Mouse (Mus musculus): ENCODE data around the gene Abcf1. TPM values are rescaled to one million over a fixed set of nuclear protein-coding genes. Genes with fewer than 3 reads are reported as not detected.

Abcf1 gene
- polyA plus RNA-seq, 1 experiment, result 86.0 TPM

GRCm38 (mm10) chr17:35920862-35921562 is 48.5 kb downstream of the Abcf1 start:
- TF ChIP-seq GATA1 (IDR thresholded peaks at IDR 0.05; ENCODE audit: borderline replicate concordance, low read length) (no peak), FLI1 (IDR thresholded peaks at IDR 0.05; ENCODE audit: low read length) (no peak)
- peaks cover 63% of the 10 kb centered on the region for H3K4me1 ChIP-seq
- H3K27me3 ChIP-seq (replicated peaks), result no peaks in the 10 kb centered on the region
- H3K36me3 ChIP-seq (replicated peaks; ENCODE audit: low read length), result peaks cover 85% of the 10 kb centered on the region
- peak overlapping the region; percentile 47 for H3K4me3 ChIP-seq (replicated peaks)
- H3K9me3 ChIP-seq, result no peaks in the 10 kb centered on the region

DNA sequence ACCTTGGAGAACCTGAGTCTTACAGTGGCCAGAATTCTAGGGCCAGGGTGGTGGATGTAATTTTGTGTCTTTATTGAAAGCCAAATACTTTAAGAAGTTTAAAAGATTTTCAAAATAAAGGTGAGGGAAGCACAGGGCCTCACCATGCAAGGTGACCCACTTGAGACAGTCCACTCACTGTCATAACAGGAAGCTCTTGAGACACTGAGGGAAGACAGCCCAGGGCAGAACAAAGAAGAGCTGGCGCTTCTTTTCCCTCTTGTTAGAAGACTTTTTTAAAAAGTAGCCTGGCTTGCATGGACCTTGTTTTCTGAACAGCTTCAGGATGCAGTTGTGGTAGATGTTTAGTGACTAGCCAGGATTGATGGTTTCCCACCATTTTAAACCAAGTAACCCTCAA is 49.2 kb downstream of the Abcf1 start:
- Histone ChIP-seq H3K4me3 (replicated peaks) (peak overlapping the region; percentile 92), H3K36me3 (replicated peaks; ENCODE audit: low read length) (peaks cover 79% of the 10 kb centered on the region), H3K4me1 (peaks cover 64% of the 10 kb centered on the region), H3K27me3 (replicated peaks) (no peaks in the 10 kb centered on the region), H3K9me3 (no peaks in the 10 kb centered on the region)
- TF ChIP-seq FLI1 (IDR thresholded peaks at IDR 0.05; ENCODE audit: low read length), result no peak
- no peak for TF ChIP-seq GATA1 (IDR thresholded peaks at IDR 0.05; ENCODE audit: borderline replicate concordance, low read length)

- Histone ChIP-seq H3K4me3 (replicated peaks) (peak overlapping the region; percentile 92), H3K27me3 (replicated peaks) (no peaks in the 10 kb centered on the region), H3K4me1 (peaks cover 63% of the 10 kb centered on the region), H3K36me3 (replicated peaks; ENCODE audit: low read length) (peaks cover 74% of the 10 kb centered on the region), H3K9me3 (no peaks in the 10 kb centered on the region)
- no peak for TF ChIP-seq FLI1 (IDR thresholded peaks at IDR 0.05; ENCODE audit: low read length)
- TF ChIP-seq GATA1 (IDR thresholded peaks at IDR 0.05; ENCODE audit: borderline replicate concordance, low read length), result no peak
These were observed 49.7 kb downstream of the Abcf1 start for GRCm38 (mm10) chr17:35919864-35920301.

DNA sequence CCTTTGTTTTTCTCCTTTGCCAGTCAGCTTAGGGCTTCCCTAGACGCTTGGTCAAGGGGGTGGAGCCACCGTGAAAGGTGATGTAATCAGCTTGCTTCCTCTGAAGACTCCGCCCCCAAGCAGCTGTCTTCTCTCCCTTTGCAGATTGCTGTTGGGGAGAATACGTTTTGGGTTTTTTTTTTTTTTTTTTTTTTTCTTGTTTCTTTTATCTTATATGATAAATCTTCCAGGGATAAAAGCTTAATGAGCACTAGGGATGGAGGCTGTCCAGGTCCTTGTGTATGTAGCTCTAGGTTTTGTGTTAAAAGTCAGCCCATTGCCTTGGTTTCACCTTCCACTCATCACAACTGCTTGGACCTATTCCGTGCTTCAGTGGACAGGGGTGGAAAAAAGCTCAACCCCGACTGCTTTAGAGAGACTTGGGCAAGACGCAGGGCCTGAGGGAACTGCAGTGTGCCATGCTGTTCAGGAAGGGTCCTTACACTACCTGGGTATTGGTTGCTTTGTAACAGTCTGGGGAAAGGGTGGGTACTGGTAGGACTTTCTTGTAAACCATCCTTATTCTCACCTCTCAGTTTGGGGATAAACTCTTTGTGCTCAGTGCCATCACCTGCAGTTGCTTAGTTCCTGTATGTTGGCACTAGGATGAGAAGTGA is 50.4 kb downstream of the Abcf1 start:
- H3K4me1 ChIP-seq, result peaks cover 62% of the 10 kb centered on the region
- peak overlapping the region; percentile 92 for H3K4me3 ChIP-seq (replicated peaks)
- H3K9me3 ChIP-seq, result no peaks in the 10 kb centered on the region
- no peaks in the 10 kb centered on the region for H3K27me3 ChIP-seq (replicated peaks)
- TF ChIP-seq GATA1 (IDR thresholded peaks at IDR 0.05; ENCODE audit: borderline replicate concordance, low read length) (no peak), FLI1 (IDR thresholded peaks at IDR 0.05; ENCODE audit: low read length) (no peak)
- H3K36me3 ChIP-seq (replicated peaks; ENCODE audit: low read length), result peaks cover 73% of the 10 kb centered on the region

DNA sequence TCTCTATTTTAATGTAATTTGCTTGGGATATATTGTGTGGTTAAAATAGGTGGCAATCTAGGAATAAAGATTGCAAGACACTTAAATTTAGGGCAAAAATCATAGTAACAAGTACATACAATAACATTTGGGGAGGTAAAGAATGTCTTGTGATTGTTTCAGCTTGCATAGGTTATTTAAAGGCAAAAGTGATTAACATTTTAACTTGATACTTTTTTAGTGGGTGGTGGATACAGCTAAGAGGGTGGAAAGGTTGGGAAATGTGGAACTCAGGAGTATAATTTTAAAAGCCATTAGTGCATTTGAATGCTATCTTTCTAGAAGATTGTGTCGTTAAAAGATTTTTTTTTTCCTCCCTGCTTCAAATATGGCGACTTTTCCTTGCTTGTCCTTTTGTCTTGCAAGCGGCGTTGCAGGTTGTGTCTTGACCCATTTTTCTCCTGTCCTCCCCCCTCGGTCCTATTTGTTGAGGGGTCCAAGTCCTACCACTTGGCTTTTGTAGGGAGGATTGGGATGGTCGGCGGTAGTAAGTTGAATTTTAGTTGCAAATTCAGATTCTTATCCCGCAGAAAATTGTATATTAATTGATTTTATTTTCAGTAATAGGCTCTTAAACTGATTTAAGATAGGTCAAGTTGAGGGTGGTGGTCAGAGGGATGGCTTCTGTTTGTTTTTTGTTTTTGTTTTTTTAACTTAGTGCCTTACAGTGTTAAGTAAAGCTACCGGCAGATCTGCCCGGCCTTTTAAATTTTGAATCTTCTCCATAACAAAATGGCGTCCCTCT is 51.1 kb downstream of the Abcf1 start:
- no peak for TF ChIP-seq GATA1 (IDR thresholded peaks at IDR 0.05; ENCODE audit: borderline replicate concordance, low read length)
- TF ChIP-seq FLI1 (IDR thresholded peaks at IDR 0.05; ENCODE audit: low read length), result no peak
- Histone ChIP-seq H3K27me3 (replicated peaks) (no peaks in the 10 kb centered on the region), H3K36me3 (replicated peaks; ENCODE audit: low read length) (peaks cover 71% of the 10 kb centered on the region), H3K4me3 (replicated peaks) (peak overlapping the region; percentile 92), H3K9me3 (no peaks in the 10 kb centered on the region), H3K4me1 (peaks cover 55% of the 10 kb centered on the region)

GRCm38 (mm10) chr17:35917463-35918251 is 51.9 kb downstream of the Abcf1 start:
- peaks cover 71% of the 10 kb centered on the region for H3K36me3 ChIP-seq (replicated peaks; ENCODE audit: low read length)
- TF ChIP-seq GATA1 (IDR thresholded peaks at IDR 0.05; ENCODE audit: borderline replicate concordance, low read length), result no peak
- no peak for TF ChIP-seq FLI1 (IDR thresholded peaks at IDR 0.05; ENCODE audit: low read length)
- H3K9me3 ChIP-seq, result no peaks in the 10 kb centered on the region
- no peaks in the 10 kb centered on the region for H3K27me3 ChIP-seq (replicated peaks)
- peaks cover 53% of the 10 kb centered on the region for H3K4me1 ChIP-seq
- peak overlapping the region; percentile 92 for H3K4me3 ChIP-seq (replicated peaks)

GRCm38 (mm10) chr17:35917143-35917462 is 52.5 kb downstream of the Abcf1 start:
- Histone ChIP-seq H3K4me1 (peaks cover 52% of the 10 kb centered on the region), H3K36me3 (replicated peaks; ENCODE audit: low read length) (peaks cover 71% of the 10 kb centered on the region), H3K9me3 (no peaks in the 10 kb centered on the region), H3K27me3 (replicated peaks) (no peaks in the 10 kb centered on the region), H3K4me3 (replicated peaks) (peak overlapping the region; percentile 92)
- no peak for TF ChIP-seq FLI1 (IDR thresholded peaks at IDR 0.05; ENCODE audit: low read length)
- TF ChIP-seq GATA1 (IDR thresholded peaks at IDR 0.05; ENCODE audit: borderline replicate concordance, low read length), result no peak

DNA sequence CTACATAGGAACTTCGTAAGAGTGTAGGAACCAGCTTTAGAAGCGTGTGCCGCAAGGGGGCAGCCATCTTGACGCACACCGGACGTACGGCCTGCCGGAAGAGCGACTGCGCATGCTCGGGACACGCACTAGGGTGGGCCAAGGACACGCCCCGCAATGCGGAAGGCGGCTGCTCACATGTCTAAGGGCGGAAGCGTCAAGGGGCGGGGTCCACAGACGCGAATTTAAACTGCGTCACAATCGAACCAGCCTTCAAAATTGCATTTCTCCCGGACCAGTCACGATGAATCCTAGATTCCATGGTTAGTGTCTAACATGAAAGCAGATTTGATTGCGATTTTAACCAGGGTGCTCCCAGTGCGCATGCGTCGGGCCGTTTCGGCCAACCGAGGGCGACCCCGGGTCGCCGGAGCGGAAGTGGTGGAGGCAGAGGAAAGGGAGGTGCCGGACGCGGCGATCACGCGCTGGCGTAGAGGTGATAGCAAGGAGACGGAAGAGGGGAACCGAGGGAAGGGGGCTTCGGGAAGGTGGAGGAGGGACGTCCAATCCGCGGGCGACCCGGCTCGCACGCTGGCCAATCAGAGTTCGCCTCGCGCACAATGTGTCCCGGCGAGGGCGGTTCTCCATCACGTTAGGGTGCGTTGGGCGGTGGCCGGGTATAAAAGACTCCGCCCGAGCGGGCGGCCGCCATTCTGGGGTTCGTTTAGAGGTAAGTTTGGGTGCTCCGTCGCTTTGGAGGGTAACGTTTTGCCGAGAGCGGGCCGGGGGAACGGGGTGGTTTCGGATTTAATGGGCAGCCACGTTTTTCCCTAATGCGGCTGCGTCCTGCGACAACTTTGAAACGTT is 53.0 kb downstream of the Abcf1 start, which contains the start of the genes Mrps18b and Ppp1r10:
Gene Mrps18b, minus strand, starts transcription at position 93 of the 846 bp plus-strand sequence.
Gene Ppp1r10, plus strand, starts transcription at position 138 of the 846 bp plus-strand sequence.
- peaks cover 47% of the 10 kb centered on the region for H3K4me1 ChIP-seq
- no peaks in the 10 kb centered on the region for H3K27me3 ChIP-seq (replicated peaks)
- TF ChIP-seq GATA1 (IDR thresholded peaks at IDR 0.05; ENCODE audit: borderline replicate concordance, low read length), result no peak
- TF ChIP-seq FLI1 (IDR thresholded peaks at IDR 0.05; ENCODE audit: low read length), result no peak; the same call in 1 of the 2 replicates
- H3K9me3 ChIP-seq, result no peaks in the 10 kb centered on the region
- H3K36me3 ChIP-seq (replicated peaks; ENCODE audit: low read length), result peaks cover 71% of the 10 kb centered on the region
- H3K4me3 ChIP-seq (replicated peaks), result peak within 1 kb of the TSS; percentile 92
